Mouse (Mus musculus): ENCODE measurements around the gene Pdcd2. TPM values are rescaled to one million over a fixed set of nuclear protein-coding genes. Genes with fewer than 3 reads are reported as not detected.

The Pdcd2 gene
- 39.7 and 41.5 TPM in 2 replicates for polyA plus RNA-seq (2014; fragmentation: Nextera tagmentation; extraction: Ambion mirVana)

GRCm38 (mm10) chr17:15526986-15527810 lies at the start of gene Pdcd2:
TSS of gene Pdcd2 (minus strand) at chr17:15527301.
- peak within 1 kb of the TSS; percentile 76 for H3K9ac ChIP-seq (ENCODE audit: low read depth, low read length)
- H3K4me2 ChIP-seq (ENCODE audit: low read depth, low read length) = peak within 1 kb of the TSS; percentile 76
- 1% methylated on average over 37 of the region's 55 CpGs for WGBS
- H3K4me1 ChIP-seq (ENCODE audit: control insufficient read depth, insufficient read depth, low read length) = peaks cover 6% of the 10 kb centered on the region
- H3K27ac ChIP-seq (replicated peaks; ENCODE audit: low read depth, low read length) = peak within 1 kb of the TSS; percentile 61
- H3K36me3 ChIP-seq (ENCODE audit: control insufficient read depth, insufficient read depth, low read length) = peaks cover 31% of the 10 kb centered on the region
- H3K9me3 ChIP-seq (ENCODE audit: control insufficient read depth, low read length) = no peaks in the 10 kb centered on the region
- H3K27me3 ChIP-seq (replicated peaks; ENCODE audit: control insufficient read depth, insufficient read depth, low read length) = no peaks in the 10 kb centered on the region
- ATAC-seq (ENCODE audit: low read depth) (peak; percentile 99), DNase-seq (ENCODE audit: low spot score) (peak; percentile 97)
- H3K4me3 ChIP-seq (ENCODE audit: low read depth, low read length) = peak within 1 kb of the TSS; percentile 83

DNA sequence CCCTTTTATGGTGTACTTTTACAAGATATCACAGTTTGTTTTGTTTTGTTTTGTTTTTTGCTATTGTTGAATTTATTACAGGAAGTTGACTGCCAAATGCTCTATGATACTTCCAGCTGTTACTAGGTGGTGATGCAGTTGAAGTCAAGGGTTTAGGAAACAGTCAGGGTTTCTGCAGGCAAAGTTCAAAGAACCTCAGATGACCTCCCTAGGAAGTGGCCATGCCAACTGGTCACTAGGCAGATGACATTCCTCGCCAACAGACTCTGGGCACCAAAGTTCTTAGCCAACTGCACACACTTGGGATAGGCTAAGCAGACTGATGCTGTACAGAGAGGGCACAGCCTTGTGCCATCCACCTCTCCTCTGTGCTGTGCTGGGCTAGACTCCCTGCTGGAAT lies 48.0 kb upstream of the Pdcd2 start:
- H3K9me3 ChIP-seq (ENCODE audit: control insufficient read depth, low read length) = no peaks in the 10 kb centered on the region
- no peak overlapping the region for H3K27ac ChIP-seq (replicated peaks; ENCODE audit: low read depth, low read length)
- H3K27me3 ChIP-seq (replicated peaks; ENCODE audit: control insufficient read depth, insufficient read depth, low read length) = peaks cover 7% of the 10 kb centered on the region; the same call in 1 of the 2 replicates
- DNase-seq (ENCODE audit: low spot score) (no peak), ATAC-seq (ENCODE audit: low read depth) (no peak)
- no peaks in the 10 kb centered on the region for H3K4me1 ChIP-seq (ENCODE audit: control insufficient read depth, insufficient read depth, low read length)
- H3K4me3 ChIP-seq (ENCODE audit: low read depth, low read length) = no peak overlapping the region
- H3K9ac ChIP-seq (ENCODE audit: low read depth, low read length) = no peak overlapping the region
- no peak overlapping the region for H3K4me2 ChIP-seq (ENCODE audit: low read depth, low read length)
- WGBS = 78% methylated on average over 1 of the region's 1 CpGs
- no peaks in the 10 kb centered on the region for H3K36me3 ChIP-seq (ENCODE audit: control insufficient read depth, insufficient read depth, low read length)

GRCm38 (mm10) chr17:15566908-15567307 lies 39.8 kb upstream of the Pdcd2 start:
- no peak overlapping the region for H3K4me2 ChIP-seq (ENCODE audit: low read depth, low read length)
- H3K9me3 ChIP-seq (ENCODE audit: control insufficient read depth, low read length) = no peaks in the 10 kb centered on the region
- no peaks in the 10 kb centered on the region for H3K36me3 ChIP-seq (ENCODE audit: control insufficient read depth, insufficient read depth, low read length)
- no peaks in the 10 kb centered on the region for H3K27me3 ChIP-seq (replicated peaks; ENCODE audit: control insufficient read depth, insufficient read depth, low read length)
- no peak overlapping the region for H3K27ac ChIP-seq (replicated peaks; ENCODE audit: low read depth, low read length)
- H3K9ac ChIP-seq (ENCODE audit: low read depth, low read length) = no peak overlapping the region
- peaks cover 5% of the 10 kb centered on the region; the same call in 1 of the 2 replicates for H3K4me1 ChIP-seq (ENCODE audit: control insufficient read depth, insufficient read depth, low read length)
- 73% methylated on average over 5 of the region's 5 CpGs for WGBS
- H3K4me3 ChIP-seq (ENCODE audit: low read depth, low read length) = no peak overlapping the region
- no peak for DNase-seq (ENCODE audit: low spot score)
- no peak for ATAC-seq (ENCODE audit: low read depth)

- Histone ChIP-seq H3K9ac (ENCODE audit: low read depth, low read length) (no peak overlapping the region; the same call in none of the 2 replicates), H3K4me1 (ENCODE audit: control insufficient read depth, insufficient read depth, low read length) (peaks cover 5% of the 10 kb centered on the region; the same call in 1 of the 2 replicates), H3K36me3 (ENCODE audit: control insufficient read depth, insufficient read depth, low read length) (no peaks in the 10 kb centered on the region), H3K9me3 (ENCODE audit: control insufficient read depth, low read length) (no peaks in the 10 kb centered on the region), H3K27me3 (replicated peaks; ENCODE audit: control insufficient read depth, insufficient read depth, low read length) (no peaks in the 10 kb centered on the region), H3K27ac (replicated peaks; ENCODE audit: low read depth, low read length) (no peak overlapping the region; the same call in 1 of the 2 replicates), H3K4me3 (ENCODE audit: low read depth, low read length) (peak overlapping the region; percentile 69), H3K4me2 (ENCODE audit: low read depth, low read length) (peak overlapping the region; percentile 95)
- ATAC-seq (ENCODE audit: low read depth) (no peak), DNase-seq (ENCODE audit: low spot score) (no peak)
- WGBS = 50% methylated on average over 12 of the region's 12 CpGs
These were observed 37.8 kb upstream of the Pdcd2 start for GRCm38 (mm10) chr17:15564928-15565300.

DNA sequence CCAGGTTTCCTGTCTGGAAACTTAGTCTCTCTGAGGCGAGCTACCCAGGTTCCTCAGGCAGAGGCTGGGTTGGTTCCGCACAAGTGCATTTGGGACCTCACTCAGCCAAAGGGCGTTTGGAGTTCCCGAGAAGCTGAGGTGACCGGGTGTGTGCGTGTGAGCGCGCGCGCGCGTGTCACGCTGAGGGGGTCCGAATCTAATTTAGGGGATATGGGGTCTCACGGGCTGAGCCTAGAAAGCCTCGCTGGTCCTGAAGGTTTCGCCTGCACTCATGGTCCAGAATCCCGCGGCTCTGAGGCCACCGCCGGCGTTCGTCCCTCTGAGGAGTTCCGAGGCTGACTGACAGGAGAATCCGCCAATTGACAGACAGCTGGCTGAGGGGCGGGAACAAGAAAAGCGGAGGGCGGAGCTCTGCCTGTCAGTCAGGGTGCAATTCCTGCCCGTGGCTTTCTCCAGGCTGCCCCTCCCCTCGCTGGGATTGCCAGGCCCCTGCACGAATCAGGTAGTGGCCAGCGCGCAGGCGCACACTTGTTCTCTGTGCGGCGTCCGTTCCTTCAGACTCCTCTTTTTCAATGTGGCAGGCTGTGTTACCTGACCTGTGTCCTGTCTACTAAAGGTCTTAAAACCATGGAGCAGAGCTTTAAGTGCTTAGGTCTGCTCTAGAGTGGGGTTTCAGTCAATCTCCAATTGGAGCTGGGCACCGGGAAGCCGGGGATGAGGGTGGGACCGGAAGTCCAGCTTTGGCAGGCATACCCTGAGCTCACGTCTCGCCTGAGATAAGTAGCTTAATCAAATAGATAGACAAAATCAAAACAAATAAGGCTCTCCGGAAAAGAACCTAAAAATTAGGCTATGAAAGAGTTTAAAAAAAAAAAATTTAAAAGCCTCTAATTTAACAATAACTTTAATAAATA lies 37.2 kb upstream of the Pdcd2 start, which contains the start of gene Prdm9:
Gene Prdm9 (minus strand): TSS at position 341 of the 914 bp plus-strand sequence.
- H3K4me3 ChIP-seq (ENCODE audit: low read depth, low read length) = peak within 1 kb of the TSS; percentile 69
- no peaks in the 10 kb centered on the region for H3K36me3 ChIP-seq (ENCODE audit: control insufficient read depth, insufficient read depth, low read length)
- no peaks in the 10 kb centered on the region for H3K27me3 ChIP-seq (replicated peaks; ENCODE audit: control insufficient read depth, insufficient read depth, low read length)
- peak within 1 kb of the TSS; percentile 79 for H3K9ac ChIP-seq (ENCODE audit: low read depth, low read length)
- H3K9me3 ChIP-seq (ENCODE audit: control insufficient read depth, low read length) = no peaks in the 10 kb centered on the region
- DNase-seq (ENCODE audit: low spot score) (peak; percentile 98), ATAC-seq (ENCODE audit: low read depth) (peak; percentile 99)
- peak within 1 kb of the TSS; percentile 95 for H3K27ac ChIP-seq (replicated peaks; ENCODE audit: low read depth, low read length)
- peak within 1 kb of the TSS; percentile 95 for H3K4me2 ChIP-seq (ENCODE audit: low read depth, low read length)
- WGBS = under 1% methylated on average over 41 of the region's 43 CpGs
- H3K4me1 ChIP-seq (ENCODE audit: control insufficient read depth, insufficient read depth, low read length) = peaks cover 5% of the 10 kb centered on the region; the same call in 1 of the 2 replicates

- Histone ChIP-seq H3K4me3 (ENCODE audit: low read depth, low read length) (no peak overlapping the region), H3K9me3 (ENCODE audit: control insufficient read depth, low read length) (no peaks in the 10 kb centered on the region), H3K4me1 (ENCODE audit: control insufficient read depth, insufficient read depth, low read length) (peaks cover 5% of the 10 kb centered on the region; the same call in 1 of the 2 replicates), H3K27ac (replicated peaks; ENCODE audit: low read depth, low read length) (no peak overlapping the region), H3K4me2 (ENCODE audit: low read depth, low read length) (no peak overlapping the region), H3K27me3 (replicated peaks; ENCODE audit: control insufficient read depth, insufficient read depth, low read length) (no peaks in the 10 kb centered on the region), H3K36me3 (ENCODE audit: control insufficient read depth, insufficient read depth, low read length) (no peaks in the 10 kb centered on the region), H3K9ac (ENCODE audit: low read depth, low read length) (no peak overlapping the region)
- ATAC-seq (ENCODE audit: low read depth) (no peak), DNase-seq (ENCODE audit: low spot score) (no peak)
- 91% methylated on average over 2 of the region's 2 CpGs for WGBS
These were observed 32.8 kb upstream of the Pdcd2 start for GRCm38 (mm10) chr17:15559946-15560345.

GRCm38 (mm10) chr17:15549713-15550112 lies 22.6 kb upstream of the Pdcd2 start:
- Histone ChIP-seq H3K27me3 (replicated peaks; ENCODE audit: control insufficient read depth, insufficient read depth, low read length) (no peaks in the 10 kb centered on the region), H3K9me3 (ENCODE audit: control insufficient read depth, low read length) (peaks cover 6% of the 10 kb centered on the region; the same call in 1 of the 2 replicates), H3K4me3 (ENCODE audit: low read depth, low read length) (no peak overlapping the region), H3K4me2 (ENCODE audit: low read depth, low read length) (no peak overlapping the region), H3K36me3 (ENCODE audit: control insufficient read depth, insufficient read depth, low read length) (no peaks in the 10 kb centered on the region), H3K27ac (replicated peaks; ENCODE audit: low read depth, low read length) (no peak overlapping the region), H3K4me1 (ENCODE audit: control insufficient read depth, insufficient read depth, low read length) (no peaks in the 10 kb centered on the region), H3K9ac (ENCODE audit: low read depth, low read length) (no peak overlapping the region)
- WGBS = 47% methylated on average over 1 of the region's 1 CpGs
- DNase-seq (ENCODE audit: low spot score) (no peak), ATAC-seq (ENCODE audit: low read depth) (no peak)

- WGBS = 65% methylated on average over 4 of the region's 4 CpGs
- Histone ChIP-seq H3K9ac (ENCODE audit: low read depth, low read length) (no peak overlapping the region), H3K27ac (replicated peaks; ENCODE audit: low read depth, low read length) (no peak overlapping the region), H3K4me2 (ENCODE audit: low read depth, low read length) (no peak overlapping the region), H3K27me3 (replicated peaks; ENCODE audit: control insufficient read depth, insufficient read depth, low read length) (no peaks in the 10 kb centered on the region), H3K4me1 (ENCODE audit: control insufficient read depth, insufficient read depth, low read length) (no peaks in the 10 kb centered on the region), H3K36me3 (ENCODE audit: control insufficient read depth, insufficient read depth, low read length) (no peaks in the 10 kb centered on the region), H3K9me3 (ENCODE audit: control insufficient read depth, low read length) (peaks cover 16% of the 10 kb centered on the region; the same call in 1 of the 2 replicates), H3K4me3 (ENCODE audit: low read depth, low read length) (no peak overlapping the region)
- ATAC-seq (ENCODE audit: low read depth) = no peak
- DNase-seq (ENCODE audit: low spot score) = no peak
These were observed 19.3 kb upstream of the Pdcd2 start for GRCm38 (mm10) chr17:15546440-15546839.
